ENCODE assay signal across 8 mouse cellular contexts in the genomic region with DNA sequence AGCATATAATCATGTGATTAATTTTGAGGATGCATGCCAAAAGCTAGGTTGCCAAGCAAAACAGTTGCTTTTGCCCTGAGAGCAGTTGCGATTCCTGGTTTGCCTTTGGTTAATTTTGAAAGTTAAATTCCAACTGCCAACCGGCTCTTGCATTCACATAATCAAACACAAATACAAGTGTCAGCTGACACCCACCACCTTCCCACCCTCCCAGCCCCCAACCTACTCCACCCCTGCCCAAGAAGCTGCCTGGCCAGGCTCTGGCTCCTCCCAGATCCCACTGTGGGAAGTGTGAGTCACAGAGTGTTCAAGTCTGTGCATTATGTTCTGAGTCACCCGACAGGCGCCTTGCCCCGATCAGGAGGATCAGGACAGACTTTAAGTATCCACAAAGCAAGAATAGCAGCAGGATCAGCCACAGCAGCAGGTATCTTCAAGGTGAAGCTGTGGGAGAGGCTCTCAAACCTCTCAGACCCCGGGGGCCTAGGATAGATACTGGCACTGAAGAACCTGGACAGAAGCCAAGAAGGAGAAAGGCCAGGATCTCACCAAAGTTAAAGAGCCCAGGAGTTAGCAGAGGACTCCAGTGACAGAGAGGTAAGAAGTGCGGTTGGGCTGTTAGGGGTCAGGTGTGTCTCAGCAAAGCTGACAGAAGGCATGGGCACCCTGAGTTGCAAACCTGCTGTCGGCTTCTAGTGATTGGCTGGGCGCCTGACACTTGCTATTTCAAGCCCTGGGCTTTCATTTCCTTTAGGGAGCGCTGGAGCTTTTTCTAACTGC. TPM values are rescaled to one million over a fixed set of nuclear protein-coding genes. Genes with fewer than 3 reads are reported as not detected.
DNase-seq lines count a peak whose midpoint lies in the region; ATAC-seq and TF ChIP-seq lines count a peak whose summit lies in the region.

Gene Serpinb8, plus strand, starts transcription at position 316 of the 780 bp plus-strand sequence.

- H3K36me3 ChIP-seq in myocyte (ENCODE audit: control insufficient read depth, insufficient read depth): no peaks in the 10 kb centered on the region

- ATAC-seq in CD4-positive, CD25-positive, alpha-beta regulatory T cell, adult 4 months: no peak

- no peak within 1 kb of the TSS for H3ac ChIP-seq in myocyte (ENCODE audit: control insufficient read depth, insufficient read length)

- peak; percentile 15 for TF ChIP-seq POLR2A in myocyte (IDR thresholded peaks at IDR 0.05; ENCODE audit: insufficient read length, low read depth)

- peak; percentile 86 for DNase-seq in adipocyte (ENCODE audit: low spot score)
- peak; percentile 19 to 24 for DNase-seq in frontal cortex, postnatal 10 days (ENCODE audit: low spot score in 2 of 2)
- DNase-seq in heart, postnatal 36 days: peak; percentile 58 to 63
- peak; percentile 51 to 62 for DNase-seq in left cerebral cortex, adult 2 months (ENCODE audit: extremely low spot score in 1 of 2, low spot score in 2 of 2)
- DNase-seq in T-cell, adult 2 months (ENCODE audit: low spot score): no peak

- H3K27ac ChIP-seq in brown adipose tissue, adult 24 weeks (replicated peaks; ENCODE audit: low read depth, low read length): peak within 1 kb of the TSS; percentile 75
- peak within 1 kb of the TSS; percentile 88 for H3K27ac ChIP-seq in left cerebral cortex, adult 2 months

- TF ChIP-seq CTCF in left cerebral cortex, adult 2 months (IDR thresholded peaks at IDR 0.05): no peak

- no peaks in the 10 kb centered on the region for H3K27me3 ChIP-seq in myocyte (ENCODE audit: control insufficient read depth, insufficient read depth, insufficient read length)

- peak within 1 kb of the TSS; percentile 94 for H3K4me2 ChIP-seq in myocyte (ENCODE audit: low read depth)

- no peaks in the 10 kb centered on the region for H3K4me1 ChIP-seq in brown adipose tissue, adult 24 weeks (ENCODE audit: control insufficient read depth, insufficient read depth, insufficient read length, low read length)

- peak within 1 kb of the TSS; percentile 62 for H3K4me3 ChIP-seq in brown adipose tissue, adult 24 weeks (ENCODE audit: insufficient read depth, low read depth, low read length)
- peak within 1 kb of the TSS; percentile 45 for H3K4me3 ChIP-seq in left cerebral cortex, adult 2 months
- peak within 1 kb of the TSS; percentile 35 for H3K4me3 ChIP-seq in myocyte

- intact Hi-C loops in heart, postnatal 36 days (cut with DNase I): loop anchor here (10.0 kb wide), 1 partner anchor 345 kb away; no protein-coding TSS in a partner anchor
- intact Hi-C loops in left cerebral cortex, adult 2 months (cut with DNase I): loop anchor here (1.0 kb wide), 1 partner anchor 9 kb away; no protein-coding TSS in a partner anchor

- no peaks in the 10 kb centered on the region for H3K79me2 ChIP-seq in myocyte (ENCODE audit: control insufficient read depth, insufficient read depth)

TF ChIP-seq in myocyte, 11 proteins besides CTCF, POLR2A, EP300 and RAD21:
- TF ChIP-seq TCF12 (IDR thresholded peaks at IDR 0.05; ENCODE audit: insufficient read depth, poor library complexity, severe bottlenecking): no peak
- no peak for TF ChIP-seq E2F4 (IDR thresholded peaks at IDR 0.05; ENCODE audit: insufficient read depth)
- TF ChIP-seq POLR2AphosphoS2 (IDR thresholded peaks at IDR 0.05; ENCODE audit: insufficient read length, low read depth): no peak

RNA-seq across cellular contexts. Expression of gene Serpinb8, which starts in this region (rescaled TPM):
- polyA plus RNA-seq in brown adipose tissue, adult 24 weeks (2012; ENCODE audit: insufficient read depth, insufficient read length, missing spikeins): 2.3 and 2.7 TPM in 2 replicates
- 1 to 10 TPM; 3.6 to 6.0 TPM for total RNA-seq in heart, postnatal 36 days (2021)
- 10 to 100 TPM; 16.0 to 17.7 TPM for total RNA-seq in left cerebral cortex, adult 2 months (2021)
- polyA plus RNA-seq in myocyte (2012; fragmentation: generic; extraction: Trizol): 5.5 TPM
- polyA plus RNA-seq in CD4-positive, CD25-positive, alpha-beta regulatory T cell, adult 4 months (2017; shearing (Covaris generic)): not detected
